In the genomic region with DNA sequence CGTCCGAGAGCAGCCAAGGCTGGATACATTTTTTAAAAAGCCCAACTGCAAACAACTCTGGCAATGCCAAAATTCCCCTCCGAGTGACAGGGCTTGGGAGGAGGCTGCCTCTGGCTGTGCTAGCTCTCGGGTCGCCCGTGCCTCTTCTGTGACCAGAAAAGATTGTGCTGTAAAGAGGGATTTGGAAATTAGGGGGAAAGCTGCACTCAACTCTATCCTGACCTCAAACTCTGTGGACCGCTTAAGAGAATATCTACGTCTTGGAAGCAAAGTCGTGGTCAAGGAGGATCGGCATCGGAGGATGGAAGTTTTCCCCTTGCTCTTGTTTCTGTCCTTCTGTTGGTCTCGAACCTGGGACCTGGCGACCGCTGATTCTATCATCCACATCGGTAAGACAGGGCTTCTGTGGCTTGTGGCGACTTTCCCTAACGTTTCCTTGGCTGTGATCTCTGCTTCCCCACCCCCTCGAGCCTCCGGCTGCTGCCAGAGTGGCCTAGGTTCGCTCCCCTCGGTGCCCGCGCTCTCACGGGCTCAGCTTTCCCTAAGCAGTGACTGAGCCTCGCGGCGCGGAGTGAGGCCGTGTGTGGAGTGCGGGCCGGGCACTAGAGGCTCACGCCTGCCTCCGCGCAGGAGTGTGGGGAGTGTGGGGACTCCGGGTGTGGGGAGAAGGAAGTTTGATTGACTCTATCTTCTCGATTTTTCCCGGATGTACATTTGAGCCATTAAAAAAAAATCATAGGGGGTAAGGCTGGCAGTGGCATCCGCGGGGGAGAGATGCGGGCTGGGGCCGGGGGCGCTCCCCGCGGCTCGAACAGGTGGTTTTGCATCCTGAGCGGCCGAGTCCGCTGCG, we compare ENCODE assay signal across 8 mouse cellular contexts. TPM values are rescaled to one million over a fixed set of nuclear protein-coding genes. Genes with fewer than 3 reads are reported as not detected.
DNase-seq lines count a peak whose midpoint lies in the region; ATAC-seq and TF ChIP-seq lines count a peak whose summit lies in the region.

No protein-coding gene starts in this region.

- H3K27ac ChIP-seq in embryonic fibroblast, embryonic 13.5 days (ENCODE audit: insufficient read depth, low read length), result no peak overlapping the region
- H3K27ac ChIP-seq in hindbrain, embryonic 14.5 days, result peak overlapping the region; percentile 90
- no peak overlapping the region for H3K27ac ChIP-seq in limb, embryonic 11.5 days (replicated peaks; ENCODE audit: low read depth, low read length)
- H3K27ac ChIP-seq in neural tube, embryonic 13.5 days (replicated peaks), result peak overlapping the region; percentile 89

- TF ChIP-seq CTCF in embryonic fibroblast, embryonic 13.5 days (IDR thresholded peaks at IDR 0.05; ENCODE audit: borderline replicate concordance, insufficient read depth, low read length), result no peak

- WGBS in hindbrain, embryonic 14.5 days, result under 1% methylated on average over 49 of the region's 49 CpGs
- under 1% methylated on average over 49 of the region's 49 CpGs for WGBS in limb, embryonic 11.5 days
- under 1% methylated on average over 49 of the region's 49 CpGs for WGBS in neural tube, embryonic 13.5 days

- peak overlapping the region; percentile 76 for H3K4me2 ChIP-seq in hindbrain, embryonic 14.5 days (replicated peaks)
- H3K4me2 ChIP-seq in limb, embryonic 11.5 days (ENCODE audit: low read depth, severe bottlenecking), result peak overlapping the region; percentile 94
- H3K4me2 ChIP-seq in neural tube, embryonic 13.5 days, result peak overlapping the region; percentile 91

- TF ChIP-seq POLR2A in embryonic fibroblast, embryonic 13.5 days (IDR thresholded peaks at IDR 0.05; ENCODE audit: low read depth, low read length), result no peak

- peak overlapping the region; percentile 55 for H3K4me3 ChIP-seq in embryonic fibroblast, embryonic 13.5 days (ENCODE audit: insufficient read depth, low read length)
- H3K4me3 ChIP-seq in hindbrain, embryonic 14.5 days (replicated peaks; ENCODE audit: low read length), result peak overlapping the region; percentile 89
- H3K4me3 ChIP-seq in limb, embryonic 11.5 days (ENCODE audit: low read depth, low read length), result peak overlapping the region; percentile 54
- H3K4me3 ChIP-seq in neural tube, embryonic 13.5 days, result peak overlapping the region; percentile 84

- no peaks in the 10 kb centered on the region for H3K9me3 ChIP-seq in hindbrain, embryonic 14.5 days (ENCODE audit: control insufficient read depth, low read length)
- H3K9me3 ChIP-seq in limb, embryonic 11.5 days (ENCODE audit: control insufficient read depth, low read length), result no peaks in the 10 kb centered on the region
- no peaks in the 10 kb centered on the region for H3K9me3 ChIP-seq in neural tube, embryonic 13.5 days

- no peaks in the 10 kb centered on the region for H3K27me3 ChIP-seq in hindbrain, embryonic 14.5 days (ENCODE audit: control insufficient read depth, insufficient read depth, low read length)
- peaks cover 16% of the 10 kb centered on the region for H3K27me3 ChIP-seq in limb, embryonic 11.5 days (ENCODE audit: control insufficient read depth, insufficient read depth, low read length)
- 0 out of 2 replicates have a peak, but pooled peaks cover 7% of the 10 kb centered on the region for H3K27me3 ChIP-seq in neural tube, embryonic 13.5 days

- H3K36me3 ChIP-seq in hindbrain, embryonic 14.5 days (replicated peaks; ENCODE audit: control insufficient read depth, insufficient read depth), result no peaks in the 10 kb centered on the region
- H3K36me3 ChIP-seq in limb, embryonic 11.5 days (ENCODE audit: control insufficient read depth, insufficient read depth, low read length), result no peaks in the 10 kb centered on the region
- no peaks in the 10 kb centered on the region for H3K36me3 ChIP-seq in neural tube, embryonic 13.5 days

- peak overlapping the region; percentile 89 for H3K9ac ChIP-seq in hindbrain, embryonic 14.5 days
- peak overlapping the region; percentile 55 for H3K9ac ChIP-seq in limb, embryonic 11.5 days (ENCODE audit: low read length)
- peak overlapping the region; percentile 84 for H3K9ac ChIP-seq in neural tube, embryonic 13.5 days

- H3K4me1 ChIP-seq in embryonic fibroblast, embryonic 13.5 days (ENCODE audit: control insufficient read depth, insufficient read depth, low read length), result no peaks in the 10 kb centered on the region
- peaks cover 17% of the 10 kb centered on the region for H3K4me1 ChIP-seq in hindbrain, embryonic 14.5 days (replicated peaks; ENCODE audit: control insufficient read depth, insufficient read depth, low read length)
- no peaks in the 10 kb centered on the region; the same call in 1 of the 2 replicates for H3K4me1 ChIP-seq in limb, embryonic 11.5 days (ENCODE audit: control insufficient read depth, insufficient read depth, low read length)
- peaks cover 30% of the 10 kb centered on the region for H3K4me1 ChIP-seq in neural tube, embryonic 13.5 days (replicated peaks)

- peak; percentile 6 for DNase-seq in adrenal gland, postnatal 10 days
- no peak for DNase-seq in adrenal gland, adult 8-10 months
- DNase-seq in ZHBTc4 (ENCODE audit: low read depth, low spot score), result peak; percentile 67
- DNase-seq in hindbrain, embryonic 14.5 days (ENCODE audit: low spot score), result peak; percentile 56
- peak; percentile 62 for DNase-seq in limb, embryonic 11.5 days (ENCODE audit: low spot score)
- DNase-seq in thymus, postnatal 4 days, result no peak

- ATAC-seq in hindbrain, embryonic 14.5 days (ENCODE audit: low FRiP score), result peak; percentile 64
- peak; percentile 70 for ATAC-seq in limb, embryonic 11.5 days (ENCODE audit: insufficient number of reproducible peaks, low FRiP score, low TSS enrichment, low read depth)
- peak; percentile 78 for ATAC-seq in neural tube, embryonic 13.5 days (ENCODE audit: low read depth)

RNA-seq across cellular contexts. Expression of gene Grid2, which starts 1.1 kb away (rescaled TPM):
- under 1 TPM; 0.48 to 0.67 TPM for total RNA-seq in adrenal gland, postnatal 10 days (2021)
- total RNA-seq in adrenal gland, adult 8-10 months (2022), result 1 to 10 TPM in 1 of 4 experiments, under 1 TPM in 2, not detected in 1; 0.03 to 1.5 (median 0.22) TPM
- polyA plus RNA-seq in embryonic fibroblast, embryonic 13.5 days (2011; ENCODE audit: insufficient read length, low read depth, missing spikeins), result 1.6 and 1.8 TPM in 2 replicates
- polyA plus RNA-seq in hindbrain, embryonic 14.5 days (2014; fragmentation: Nextera tagmentation; extraction: Ambion mirVana), result 16.6 and 18.1 TPM in 2 replicates
- 0.21 and 0.51 TPM in 2 replicates for polyA plus RNA-seq in limb, embryonic 11.5 days (2014; fragmentation: Nextera tagmentation; extraction: Ambion mirVana)
- 9.0 and 9.6 TPM in 2 replicates for polyA plus RNA-seq in neural tube, embryonic 13.5 days (2015; fragmentation: Nextera tagmentation; extraction: Ambion mirVana)

Comparison
In these comparisons a context has a peak if more than half of its experiments do, and no peak if none do; other contexts are left out.
1. DNase-seq: peak in adrenal gland, postnatal 10 days (single experiment), ZHBTc4 (single experiment), hindbrain, embryonic 14.5 days (single experiment) and limb, embryonic 11.5 days (single experiment); none in adrenal gland, adult 8-10 months (single experiment) and thymus, postnatal 4 days (single experiment).
2. H3K27ac ChIP-seq: peak in hindbrain, embryonic 14.5 days (single experiment) and neural tube, embryonic 13.5 days (single experiment); none in embryonic fibroblast, embryonic 13.5 days (single experiment) and limb, embryonic 11.5 days (single experiment).
3. Peak in every context shown above with its lines, with median percentiles within 50 percentile points of each other: H3K4me3 ChIP-seq, ATAC-seq, H3K4me2 ChIP-seq and H3K9ac ChIP-seq.